Mouse (Mus musculus) frontal cortex, adult (tissue): ENCODE results near the gene Vps39.

ENCODE experiments used
- ATAC-seq: cut with Nextera tagmentation; 2 replicates; pipeline ENCODE4 v1.9.2; 2017; ENCODE audit warnings: mild to moderate bottlenecking, moderate library complexity, mixed read lengths; ENCODE audit not compliant: low TSS enrichment

The Vps39 gene

DNA sequence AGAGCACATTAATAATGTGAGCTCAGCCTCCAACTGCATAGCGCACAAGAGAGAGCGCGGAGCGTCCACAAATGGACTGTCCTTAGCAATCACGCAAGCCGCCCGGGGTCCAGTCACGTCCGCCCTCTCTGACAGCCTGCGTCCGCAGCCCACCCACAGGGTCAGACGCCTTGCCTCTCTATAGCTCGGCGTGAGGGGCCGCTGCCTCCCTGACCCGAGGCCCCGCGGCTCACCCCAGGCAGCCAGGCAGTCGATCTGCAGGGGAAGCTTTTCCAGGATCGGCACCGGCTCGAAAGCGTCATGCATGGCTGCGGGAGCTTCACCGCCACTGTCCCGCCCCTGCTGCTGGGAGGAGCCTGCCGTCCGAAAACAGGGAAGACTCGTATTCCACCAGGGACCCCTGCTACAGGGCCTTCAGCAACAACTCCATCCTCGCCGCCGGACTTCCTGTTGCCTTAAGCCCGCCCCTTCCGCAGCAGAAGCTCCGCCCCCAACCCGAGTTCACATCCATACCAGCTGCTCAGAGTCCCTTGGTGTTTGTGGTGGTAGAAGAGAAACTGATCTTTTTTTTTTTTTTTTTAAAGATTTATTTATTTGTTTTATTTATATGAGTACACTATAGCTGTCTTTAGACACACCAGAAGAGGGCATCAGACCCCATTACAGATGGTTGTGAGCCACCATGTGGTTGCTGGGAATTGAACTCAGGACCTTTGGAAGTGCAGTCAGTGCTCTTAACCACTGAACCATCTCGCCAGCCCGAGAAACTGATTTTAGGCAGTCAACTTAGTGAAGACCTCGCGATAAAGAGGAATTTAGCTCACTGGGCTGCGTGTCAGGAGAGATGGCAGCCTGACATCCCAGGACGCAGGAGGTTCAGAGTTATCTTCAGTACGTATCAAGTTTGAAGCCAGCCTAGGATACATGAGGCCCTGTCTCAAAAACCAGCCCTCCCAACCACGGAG lies at the start of gene Vps39:
Vps39 (minus strand) TSS at position 456 of the 965 bp plus-strand sequence.
- peak; percentile 97 for ATAC-seq

DNA sequence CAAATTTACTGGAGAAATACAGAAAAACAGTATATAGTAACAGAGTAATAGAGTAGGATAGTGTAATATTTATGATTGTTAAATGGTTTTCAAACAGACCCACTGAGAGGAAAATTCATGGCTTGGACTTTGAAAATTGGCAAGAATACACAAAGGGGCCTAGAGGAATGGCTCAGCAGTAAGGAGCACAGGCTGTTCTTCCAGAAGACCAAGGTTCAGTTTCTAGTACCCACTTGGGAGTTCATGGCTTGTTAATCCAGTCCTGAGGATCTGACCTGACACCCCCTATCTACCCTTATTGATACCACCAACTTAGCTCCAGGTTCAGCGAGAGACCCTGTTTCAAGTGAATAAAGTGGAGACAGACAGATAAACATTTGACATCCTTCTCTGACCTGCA lies 45.0 kb upstream of the Vps39 start:
- no peak for ATAC-seq

DNA sequence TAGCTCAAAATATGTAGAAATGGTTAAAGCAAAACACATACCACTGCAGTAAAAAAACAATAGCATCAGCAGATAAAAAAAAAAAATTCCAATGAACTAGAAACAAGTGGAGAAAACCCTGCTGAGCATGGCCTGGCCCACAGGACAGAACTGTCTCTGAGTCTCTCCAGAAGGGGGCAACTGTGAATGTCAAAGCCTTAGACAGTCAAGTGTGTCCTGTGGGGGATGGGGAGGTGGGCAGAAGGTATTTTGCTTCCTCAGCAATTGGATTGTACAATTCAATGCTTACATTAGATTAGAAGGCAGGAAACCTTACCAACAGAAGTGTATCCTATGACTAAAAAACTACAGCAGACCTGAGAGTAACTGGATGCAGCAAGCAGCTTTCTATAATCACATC lies 39.5 kb upstream of the Vps39 start:
- no peak for ATAC-seq

DNA sequence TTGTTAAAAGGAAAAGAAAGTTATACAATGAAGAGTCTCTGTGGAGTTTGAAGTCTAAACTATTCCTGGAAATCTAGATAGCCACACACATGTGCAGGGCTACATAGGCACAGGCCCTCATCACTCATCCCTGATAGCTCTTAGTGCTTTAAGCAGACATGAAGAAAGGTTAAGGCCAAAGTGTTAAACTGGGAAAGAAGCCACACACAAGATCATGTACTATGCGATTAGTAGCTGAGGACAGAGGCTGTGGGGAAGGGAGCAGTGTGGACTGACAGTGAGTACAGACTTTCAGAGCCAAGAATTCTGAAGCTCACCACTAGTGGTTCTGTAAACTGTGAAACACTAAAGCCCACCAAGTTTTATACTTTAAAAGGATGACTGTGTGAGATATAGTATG lies 38.0 kb upstream of the Vps39 start:
- ATAC-seq = no peak

DNA sequence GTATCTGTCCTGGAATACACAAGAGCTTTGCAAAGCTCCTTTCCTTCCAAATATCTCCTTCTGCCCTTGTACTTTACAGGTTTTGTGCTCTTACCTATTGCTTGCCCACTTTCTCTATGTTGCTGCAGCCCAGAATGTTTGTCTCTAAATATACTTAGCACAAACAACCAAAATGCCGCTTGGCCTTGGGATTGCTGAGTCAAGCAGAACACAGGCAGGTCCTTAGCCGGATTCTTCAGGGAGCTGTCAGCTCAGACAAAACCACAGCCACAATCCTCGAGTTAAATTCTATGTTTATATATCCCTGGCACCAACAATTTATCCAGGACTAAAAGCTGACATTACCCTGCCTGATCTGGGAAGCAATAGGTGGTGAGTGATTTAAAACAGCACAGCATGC lies 36.4 kb upstream of the Vps39 start:
- ATAC-seq = no peak

DNA sequence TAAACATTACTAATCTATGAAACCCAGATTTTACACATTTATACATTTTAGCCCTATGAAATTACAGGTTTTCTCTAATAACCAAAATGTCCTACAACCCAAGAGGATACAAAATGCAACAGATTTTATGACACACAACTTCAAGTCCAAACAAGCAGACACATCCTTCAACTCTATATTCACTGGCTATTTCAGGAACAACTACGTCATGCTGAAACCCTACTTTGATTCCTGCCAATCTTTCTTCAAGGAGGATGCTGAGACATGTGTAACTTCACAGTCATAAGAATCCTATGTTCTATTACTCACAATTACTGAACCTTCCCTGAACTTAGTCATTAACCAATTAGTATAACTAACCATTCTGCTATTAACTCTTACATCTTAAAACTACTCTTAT lies 34.4 kb upstream of the Vps39 start:
- no peak for ATAC-seq

DNA sequence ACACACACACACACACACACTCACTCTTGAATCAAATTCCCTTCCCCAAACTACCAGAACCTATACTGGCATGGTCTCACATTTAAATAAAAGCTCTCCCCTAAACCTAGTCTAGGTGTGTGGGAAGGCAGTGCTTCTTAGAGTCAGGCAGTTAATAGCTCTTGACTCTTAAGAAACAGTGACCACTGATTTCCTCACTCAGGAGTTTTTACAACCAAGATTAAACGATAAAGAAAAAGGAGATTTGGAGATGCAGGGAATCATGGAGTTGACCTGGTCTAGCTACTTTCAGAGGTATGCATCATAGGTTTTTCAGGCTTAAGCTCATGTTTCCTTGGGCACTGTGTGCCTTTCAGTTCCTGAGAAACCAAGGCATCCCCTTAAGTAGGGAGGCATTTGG lies 33.3 kb upstream of the Vps39 start:
- ATAC-seq = no peak

DNA sequence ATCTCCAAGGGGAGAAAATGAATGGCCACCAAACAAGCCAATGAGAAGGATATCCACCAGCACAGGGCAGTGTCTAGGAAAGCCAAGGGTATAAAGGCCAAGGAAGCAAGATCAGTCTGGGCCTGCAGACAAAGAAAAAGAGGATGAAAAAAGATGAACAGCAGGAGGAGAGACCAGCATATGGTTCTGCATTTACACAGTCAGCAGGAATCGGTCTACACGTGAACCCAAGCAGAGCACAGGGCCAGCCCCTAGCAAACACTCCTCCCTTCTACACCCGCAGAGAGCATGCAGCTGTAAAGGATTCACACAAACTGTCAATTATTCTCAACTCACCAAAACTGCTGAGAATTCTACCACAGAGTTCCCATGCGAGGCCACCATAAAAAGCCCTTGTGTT lies 20.9 kb upstream of the Vps39 start:
- no peak for ATAC-seq

DNA sequence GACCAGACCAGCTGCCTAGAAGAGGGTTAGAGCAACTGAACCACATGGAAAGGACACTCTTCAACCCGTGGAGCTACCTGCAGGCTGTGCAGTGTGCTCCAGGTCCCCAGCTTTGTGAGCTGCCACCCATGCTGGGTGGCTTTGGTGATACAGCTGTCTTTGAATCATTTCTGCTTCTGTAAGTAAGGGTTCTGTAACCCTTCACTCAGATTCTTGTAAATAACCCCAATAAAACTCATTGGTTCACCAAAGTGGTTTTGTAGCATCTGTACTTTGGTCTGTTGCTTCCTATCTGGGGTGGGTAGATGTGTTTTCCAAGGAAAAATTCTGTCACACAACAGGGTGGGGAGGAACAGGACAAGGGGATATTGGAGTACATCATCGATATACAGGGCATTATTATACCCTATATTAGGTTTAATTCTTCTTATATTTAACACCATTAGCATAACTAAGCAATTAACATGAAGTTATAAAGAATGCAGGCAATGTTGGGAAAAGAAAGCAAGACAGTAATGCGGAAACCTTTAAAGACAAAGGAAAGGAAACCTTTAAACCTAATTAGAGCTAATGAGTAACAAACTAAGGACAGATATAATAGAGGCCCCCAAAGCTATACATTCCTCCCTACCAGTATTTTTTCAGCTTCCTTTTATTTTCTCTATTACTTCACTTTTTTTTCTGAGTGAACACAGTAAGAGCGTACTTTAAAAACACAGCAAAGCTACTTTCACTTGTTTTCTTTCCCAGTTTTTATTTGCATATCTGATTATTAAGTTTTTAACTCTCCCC lies 14.7 kb upstream of the Vps39 start:
- ATAC-seq = no peak

DNA sequence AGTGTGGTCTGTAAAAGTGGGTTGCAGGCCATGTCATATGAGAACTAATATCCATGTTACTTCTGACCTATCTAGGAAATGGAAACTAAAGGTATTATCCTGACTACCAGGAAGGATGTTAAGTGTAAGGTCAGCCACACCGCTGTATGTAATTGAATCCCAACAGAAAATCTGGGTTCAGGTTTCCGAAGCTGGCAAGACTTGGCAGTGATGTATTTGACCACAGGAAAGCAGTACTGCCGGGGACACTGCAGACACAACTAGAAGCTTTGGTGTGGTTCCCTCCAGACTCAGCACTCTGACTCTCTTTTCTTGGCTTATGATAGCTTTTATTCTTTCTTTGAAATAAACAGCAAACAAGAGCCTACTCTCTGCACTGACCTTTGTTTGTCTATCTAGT lies 13.6 kb upstream of the Vps39 start:
- no peak for ATAC-seq

DNA sequence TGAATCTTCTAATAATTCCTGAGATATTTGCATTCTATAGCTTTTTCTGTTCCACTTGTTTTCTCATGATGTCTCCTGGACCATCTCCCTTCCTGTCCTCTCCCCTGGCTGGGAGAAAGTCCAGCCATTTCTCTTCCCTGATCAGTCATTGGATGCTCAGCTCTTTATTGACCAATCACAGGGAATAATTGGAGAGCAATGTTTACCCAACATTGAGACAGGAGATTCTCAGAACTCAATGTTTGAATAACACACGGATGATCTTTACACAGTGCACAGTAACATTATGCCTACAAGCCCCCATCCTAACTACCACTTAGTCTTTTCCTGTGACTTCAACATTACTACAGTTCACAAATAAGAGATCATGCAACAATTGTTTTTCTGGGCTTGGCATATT lies 7.5 kb upstream of the Vps39 start:
- no peak for ATAC-seq

DNA sequence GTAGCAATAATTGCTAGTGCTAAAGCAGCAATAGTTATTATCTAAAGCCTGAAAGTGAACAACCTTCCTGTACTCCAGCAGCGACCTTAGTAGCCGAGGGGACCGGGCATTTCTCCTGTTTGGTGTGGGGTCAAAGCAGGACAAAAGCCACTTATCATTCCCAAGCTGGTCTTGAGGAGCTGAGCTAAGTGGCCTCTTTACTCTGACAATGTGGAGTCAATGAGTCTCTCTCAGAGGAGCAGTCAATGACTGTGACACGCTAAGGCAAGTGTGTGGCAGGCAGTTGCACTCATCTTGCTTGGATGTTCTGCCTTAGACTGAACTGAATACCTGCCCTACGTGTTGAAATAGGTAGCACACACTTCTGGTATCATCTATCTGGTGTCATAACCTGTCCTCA lies 1.6 kb downstream of the Vps39 start:
- ATAC-seq = no peak

DNA sequence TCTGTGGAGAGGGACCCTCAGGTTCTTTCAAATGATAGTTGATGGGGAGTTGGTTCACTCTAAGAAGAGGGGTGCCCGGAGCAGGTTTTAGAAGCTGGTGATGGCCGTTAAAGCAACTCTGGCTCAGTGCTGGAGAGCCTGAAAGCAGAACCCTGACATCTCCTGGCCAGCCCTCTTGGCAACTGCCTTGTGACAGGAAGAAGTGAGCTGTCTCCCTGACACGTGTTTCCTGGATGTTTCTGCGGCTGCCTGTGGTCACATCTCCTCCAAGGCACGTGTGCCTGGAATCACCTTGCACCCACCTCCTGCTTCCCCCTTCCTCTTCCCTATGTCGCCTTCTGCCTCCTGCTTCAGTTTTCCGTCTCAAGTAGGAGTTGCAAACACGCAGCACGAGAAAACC lies 4.8 kb downstream of the Vps39 start:
- no peak for ATAC-seq

DNA sequence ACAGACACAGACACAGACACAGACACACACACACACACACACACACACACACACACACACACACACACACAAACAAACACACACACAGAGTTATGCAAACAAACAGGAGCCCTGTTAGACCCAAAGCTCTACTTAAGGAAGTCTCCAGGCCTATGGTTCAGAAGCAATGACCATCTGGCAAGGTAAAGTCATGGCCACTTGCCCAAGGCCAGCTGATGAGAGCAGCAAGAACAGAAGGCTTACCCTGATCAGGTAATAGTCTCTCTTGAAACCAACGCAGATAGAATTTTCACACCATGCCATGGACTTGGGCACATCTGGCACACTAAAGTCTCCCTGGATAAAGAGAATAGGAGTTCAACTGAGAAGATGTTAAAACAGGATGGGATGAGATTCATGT lies 11.2 kb downstream of the Vps39 start:
- no peak for ATAC-seq

DNA sequence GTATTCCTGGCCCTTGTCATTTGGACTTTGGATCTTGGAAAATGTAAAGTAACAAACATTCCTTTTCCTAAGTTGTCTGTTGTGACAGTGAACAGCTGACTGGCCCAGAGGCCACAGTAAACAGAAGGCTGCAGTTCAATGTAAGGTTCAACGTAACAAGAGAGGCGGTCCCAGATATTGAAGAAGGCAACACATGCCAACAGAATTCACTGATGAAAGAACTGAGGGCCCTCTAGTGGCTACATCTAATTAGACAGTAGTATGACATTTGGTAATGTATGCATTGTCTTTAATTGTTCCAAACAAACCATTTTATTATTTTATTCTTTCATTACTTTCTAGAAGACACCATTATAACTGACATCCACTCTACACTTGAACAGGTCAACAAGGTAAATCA lies 15.1 kb downstream of the Vps39 start:
- peak; percentile 53; the same call in 1 of the 2 replicates for ATAC-seq

DNA sequence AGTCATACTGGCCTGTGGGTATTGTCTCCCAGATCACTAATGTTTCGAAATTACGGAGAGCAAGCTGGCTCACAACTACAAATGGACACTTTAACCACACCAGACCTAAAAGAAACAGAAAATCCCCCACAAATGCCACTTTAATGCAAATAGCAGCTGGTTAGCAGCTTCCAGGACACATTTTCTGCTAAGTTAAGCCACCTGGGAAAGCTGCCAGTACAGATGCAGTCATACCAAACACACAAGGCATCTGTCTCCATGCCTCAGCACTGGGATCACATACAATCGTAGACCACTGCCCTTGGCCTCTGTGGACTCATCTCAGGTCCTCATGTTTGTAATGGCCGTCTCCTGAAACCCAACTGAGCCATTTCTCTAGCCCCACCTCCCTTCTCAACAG lies 21.4 kb downstream of the Vps39 start:
- ATAC-seq = peak; percentile 54

DNA sequence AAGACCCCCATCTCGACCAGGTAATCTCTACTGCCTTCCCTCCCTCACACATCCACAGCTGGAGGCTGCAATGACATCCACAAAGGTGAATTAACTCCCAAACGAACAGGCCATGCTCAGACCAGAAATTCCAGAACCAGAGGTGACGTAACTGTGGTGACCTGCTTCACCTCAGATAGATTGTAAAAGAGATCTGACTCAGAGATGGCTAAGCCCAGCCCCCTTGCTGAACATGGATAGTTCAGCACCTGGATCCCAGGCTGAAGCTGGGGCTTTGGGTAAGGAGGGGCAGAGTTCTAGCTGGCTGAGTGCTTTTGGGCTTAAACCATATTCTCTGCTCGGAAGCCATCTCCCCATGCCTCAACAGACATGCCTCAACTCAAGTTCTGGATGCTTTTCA lies 37.9 kb downstream of the Vps39 start:
- no peak for ATAC-seq

DNA sequence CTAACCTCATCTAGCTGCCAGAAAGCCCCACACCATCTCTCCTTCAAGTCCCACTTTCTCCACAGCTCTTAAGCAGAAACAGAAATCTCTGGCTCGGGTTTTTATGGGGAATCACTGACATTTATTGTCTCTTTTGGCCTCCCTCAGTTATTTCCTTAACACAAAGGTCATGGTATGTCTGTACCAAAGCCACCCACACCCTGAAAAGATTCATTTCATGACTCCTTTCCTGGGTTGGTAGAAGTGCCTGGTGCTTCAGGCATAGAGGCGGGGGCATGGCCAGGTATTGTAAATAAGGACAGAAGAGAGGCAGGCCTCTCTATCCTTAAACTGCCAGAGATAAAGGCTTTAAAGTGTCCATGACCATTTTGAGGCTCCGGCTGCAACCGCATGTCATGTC lies 38.5 kb downstream of the Vps39 start:
- no peak for ATAC-seq

DNA sequence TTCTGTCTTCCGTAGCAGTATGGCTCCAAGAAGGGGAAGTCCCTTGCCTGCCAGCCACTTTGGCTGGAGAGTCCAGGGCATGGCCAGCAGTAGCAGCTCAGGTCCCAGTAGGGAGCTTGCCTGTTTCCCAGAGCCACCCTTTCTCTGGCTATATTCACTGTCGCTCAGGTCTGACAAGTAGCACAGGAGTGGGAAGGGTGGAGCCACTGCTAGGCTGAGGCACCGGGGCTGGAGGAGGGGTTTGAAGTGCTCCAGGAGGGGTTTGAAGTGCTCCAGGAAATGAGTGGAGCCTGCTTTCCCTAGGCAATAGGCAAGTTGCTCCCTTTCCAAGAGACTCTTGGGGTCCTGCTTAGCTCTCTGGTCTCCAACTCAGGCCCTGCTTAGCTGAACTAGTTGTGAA lies 39.0 kb downstream of the Vps39 start, which contains the start of gene Pla2g4f:
Pla2g4f (minus strand) TSS at position 190 of the 400 bp plus-strand sequence.
- no peak for ATAC-seq

DNA sequence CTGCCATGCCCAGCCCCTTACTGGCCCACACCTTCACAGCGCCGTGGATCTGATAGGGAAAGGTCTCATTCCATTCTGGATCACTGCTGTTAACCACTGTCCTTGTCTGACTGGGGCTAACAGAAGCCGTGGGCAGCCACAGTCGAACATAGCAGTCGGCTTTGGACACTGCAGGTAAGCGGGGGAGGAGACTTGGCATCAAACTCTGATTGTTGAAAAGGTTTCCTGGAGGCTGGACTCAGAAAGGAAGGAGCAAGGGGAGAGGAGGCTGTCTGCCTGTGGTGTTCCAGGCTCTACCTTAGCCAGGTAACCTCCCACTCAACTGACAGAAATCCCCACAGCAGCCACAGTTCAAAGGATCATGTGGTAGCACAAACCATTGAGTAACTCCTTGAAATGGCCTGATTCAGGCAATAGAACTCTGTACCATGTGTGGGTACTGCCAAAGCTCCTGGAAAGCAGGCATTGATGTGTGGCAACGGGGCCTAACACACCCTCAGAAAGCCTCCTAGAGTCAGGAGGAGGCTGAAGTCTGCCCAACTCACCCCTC lies 40.6 kb downstream of the Vps39 start:
- ATAC-seq = no peak

DNA sequence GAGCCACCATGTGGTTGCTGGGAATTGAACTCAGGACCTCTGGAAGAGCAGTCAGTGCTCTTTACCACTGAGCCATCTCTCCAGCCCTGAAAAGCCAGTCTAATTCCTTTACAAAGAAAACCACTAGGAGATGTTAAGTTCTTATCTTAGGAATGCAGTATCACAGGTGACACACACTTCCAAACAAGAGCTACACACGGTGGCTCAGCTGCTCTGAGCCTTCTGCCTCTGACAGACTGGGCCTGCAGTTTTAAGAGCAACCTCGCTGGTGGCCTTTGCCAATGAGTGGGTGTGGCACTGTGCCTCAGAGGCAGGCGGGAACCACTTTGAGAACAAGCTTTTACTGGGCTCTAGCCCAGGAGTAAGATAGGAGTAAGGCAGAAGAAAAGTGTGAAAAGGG lies 48.8 kb downstream of the Vps39 start:
- ATAC-seq = peak; percentile 38; the same call in 1 of the 2 replicates

DNA sequence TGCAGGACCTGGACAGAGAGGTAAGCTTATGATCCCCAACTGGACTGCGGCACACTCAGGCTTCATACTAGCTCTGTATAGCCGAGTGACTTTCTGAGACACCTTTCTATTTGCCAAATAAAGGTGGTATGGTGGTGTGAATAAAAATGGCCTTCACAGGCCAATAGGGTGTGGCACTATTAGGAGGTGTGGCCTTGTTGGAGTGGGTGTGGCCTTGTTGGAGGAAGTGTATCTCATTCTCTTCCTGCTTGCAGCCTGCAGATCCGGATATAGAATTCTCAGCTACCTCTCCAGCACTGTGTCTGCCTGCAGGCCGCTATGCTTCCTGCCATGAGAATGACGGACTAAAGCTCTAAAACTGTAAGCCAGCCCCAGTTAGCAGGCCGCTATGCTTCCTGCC lies 51.9 kb downstream of the Vps39 start:
- no peak for ATAC-seq

DNA sequence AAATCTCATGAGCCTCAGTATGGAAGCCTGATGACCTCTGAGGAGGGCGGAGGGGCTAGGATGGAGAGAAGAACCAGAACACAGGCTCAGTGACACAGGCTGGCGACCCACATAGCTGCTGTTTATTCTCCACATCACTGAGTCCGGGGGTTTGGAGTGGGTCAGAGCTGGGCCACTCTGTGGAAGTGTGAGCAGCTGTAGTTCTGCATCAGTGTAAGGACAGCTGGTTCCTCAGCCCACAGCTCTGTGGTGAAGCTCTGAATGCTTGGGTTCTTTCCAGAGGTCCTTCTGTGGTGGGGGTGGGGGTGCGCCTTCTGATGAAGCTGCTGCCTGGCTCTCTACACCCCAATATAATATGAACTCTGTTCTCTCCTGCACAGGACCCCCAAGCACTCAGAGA lies 53.1 kb downstream of the Vps39 start:
- peak; percentile 59 for ATAC-seq
